Mouse (Mus musculus) left cerebral cortex, postnatal 14 days (tissue): ENCODE measurements at regions not wholly inside any gene's neighbourhood (a gene's known extent, or its start where the extent isn't known, plus 50 kb on each side); places are given as distances from the start of the nearest gene placed in this dataset.

ENCODE experiments used
- DNase-seq, 2 experiments: peaks; one replicate each; pipeline ENCODE4 v3.0.0; 2021 to 2022; ENCODE audit warnings: low spot score in 2 of 2, mixed read lengths in 1 of 2
- intact Hi-C: fragments of 180-260 bp; cut with DNase I; formaldehyde crosslinking; loops from one replicate; pipeline ENCODE4 v1.15.1; 2025

DNA sequence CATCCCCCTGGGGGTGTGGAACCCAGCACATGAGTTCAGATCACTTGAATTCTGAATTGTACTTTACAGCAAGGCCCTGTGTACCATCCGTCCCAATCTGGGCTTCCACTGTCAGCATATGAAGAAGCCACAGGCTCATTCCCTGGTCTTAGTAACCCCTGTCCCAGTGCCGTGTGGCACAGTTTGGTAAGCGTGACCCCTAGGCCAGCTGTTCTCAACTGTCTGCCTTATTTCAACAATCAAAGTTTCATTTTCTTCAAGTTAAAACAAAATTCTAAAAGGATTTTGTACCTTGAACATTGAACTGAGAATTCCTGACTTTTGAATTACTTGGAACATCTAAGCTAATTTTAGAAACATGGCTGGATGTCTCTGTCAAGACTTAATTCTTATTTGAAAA, 174.6 kb downstream of the Nrip1 start:
- intact Hi-C loops: no loop called here
- no peak for DNase-seq

DNA sequence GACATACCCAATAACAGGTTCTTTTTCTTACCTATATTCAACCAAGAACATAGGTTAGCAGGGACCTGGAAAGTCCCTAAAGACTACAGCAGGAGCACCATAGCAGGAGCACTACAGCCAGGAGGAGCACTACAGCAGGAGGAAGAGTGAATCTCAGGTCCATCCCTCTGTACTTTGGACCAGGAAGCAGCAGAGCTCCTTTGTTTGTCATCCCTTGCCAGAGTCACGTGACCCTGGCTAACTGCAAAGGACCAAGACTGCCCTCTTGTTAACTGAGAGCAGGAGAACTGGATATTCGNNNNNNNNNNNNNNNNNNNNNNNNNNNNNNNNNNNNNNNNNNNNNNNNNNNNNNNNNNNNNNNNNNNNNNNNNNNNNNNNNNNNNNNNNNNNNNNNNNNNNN, 172.2 kb upstream of the Samsn1 start:
- intact Hi-C loops: no loop called here
- no peak for DNase-seq

DNA sequence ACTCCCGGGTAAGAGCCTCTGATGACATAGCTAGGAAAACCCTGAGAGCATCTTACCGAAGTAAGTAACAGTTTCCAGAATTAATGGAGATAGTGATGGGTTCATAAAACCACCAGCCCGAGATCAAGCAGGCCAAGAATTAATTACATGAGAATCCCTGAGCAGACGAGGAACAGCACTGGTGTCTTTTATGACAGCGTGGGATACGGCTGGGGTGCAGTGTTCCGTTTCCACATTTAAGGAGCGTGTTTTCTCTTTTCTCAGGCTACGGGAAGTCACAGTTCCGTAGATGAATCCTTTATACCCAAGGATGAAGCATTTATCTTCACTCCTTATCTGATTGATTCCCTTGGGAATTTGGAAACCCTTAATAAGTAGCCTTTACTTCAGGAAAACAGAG, 169.1 kb upstream of the Samsn1 start:
- intact Hi-C loops: no loop called here
- no peak for DNase-seq

DNA sequence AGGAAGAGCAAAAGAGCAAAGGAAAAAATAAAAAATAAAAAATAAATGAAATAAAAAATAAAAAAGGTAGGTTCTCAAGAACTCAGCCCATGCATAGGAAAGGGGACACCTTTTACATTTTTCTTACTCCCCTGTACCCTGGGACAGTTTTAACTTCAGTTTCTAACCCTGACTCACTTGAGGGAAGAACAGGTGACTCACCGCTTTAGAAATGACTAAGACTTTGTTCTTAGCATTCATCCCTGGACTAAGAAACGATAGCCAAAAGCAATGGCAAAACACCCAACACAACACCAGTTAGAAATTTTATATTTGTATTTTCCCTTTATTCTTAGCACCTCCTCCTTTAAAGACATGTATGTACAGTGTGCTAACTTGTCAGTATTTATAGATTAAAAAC, 161.5 kb upstream of the Samsn1 start:
- DNase-seq: no peak
- intact Hi-C loops: loop anchor here (10.0 kb wide), 2 partner anchors 389 to 509 kb away; no protein-coding TSS in a partner anchor

DNA sequence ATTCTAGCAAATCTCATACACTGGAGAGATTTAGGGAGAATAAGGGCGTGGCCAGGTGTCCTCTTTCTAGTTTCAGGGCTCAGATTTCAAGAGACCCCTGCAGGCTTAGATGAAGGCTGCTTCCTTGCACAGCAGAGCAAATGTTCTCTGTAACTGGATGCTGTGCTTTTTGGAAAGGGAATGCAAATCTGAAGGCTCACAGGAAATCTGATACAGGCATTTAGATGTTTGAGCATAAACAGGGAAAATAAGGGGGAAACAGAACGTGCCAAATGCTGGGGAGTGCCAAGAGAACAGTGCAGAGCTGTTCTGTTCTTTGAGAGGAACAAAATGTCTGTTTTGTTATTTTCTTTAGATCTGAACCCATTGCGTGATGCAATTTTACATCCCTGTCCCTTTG, 161.0 kb upstream of the Samsn1 start:
- no peak for DNase-seq
- intact Hi-C loops: loop anchor here (10.0 kb wide), 2 partner anchors 388 to 508 kb away; no protein-coding TSS in a partner anchor

DNA sequence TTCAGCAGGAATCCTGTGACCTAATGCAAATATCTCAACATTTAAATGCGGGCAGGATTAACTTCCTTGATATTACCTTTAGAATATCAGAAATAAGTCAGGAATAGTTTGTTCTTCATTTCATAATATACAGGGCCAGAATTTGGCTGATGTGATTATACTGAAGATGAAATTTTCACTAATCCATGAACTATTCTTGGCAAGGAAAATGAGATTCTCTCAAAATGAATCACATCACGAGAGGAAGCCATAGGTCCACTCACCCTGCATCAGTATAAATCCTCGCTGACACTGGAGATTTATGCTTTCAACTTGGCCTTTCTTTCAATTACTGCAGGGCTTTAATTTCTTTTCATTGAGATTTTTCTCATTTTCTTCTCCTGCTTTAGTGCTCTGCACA, 159.5 kb upstream of the Samsn1 start:
- intact Hi-C loops: loop anchor here (10.0 kb wide), 2 partner anchors 387 to 507 kb away; no protein-coding TSS in a partner anchor
- no peak for DNase-seq

DNA sequence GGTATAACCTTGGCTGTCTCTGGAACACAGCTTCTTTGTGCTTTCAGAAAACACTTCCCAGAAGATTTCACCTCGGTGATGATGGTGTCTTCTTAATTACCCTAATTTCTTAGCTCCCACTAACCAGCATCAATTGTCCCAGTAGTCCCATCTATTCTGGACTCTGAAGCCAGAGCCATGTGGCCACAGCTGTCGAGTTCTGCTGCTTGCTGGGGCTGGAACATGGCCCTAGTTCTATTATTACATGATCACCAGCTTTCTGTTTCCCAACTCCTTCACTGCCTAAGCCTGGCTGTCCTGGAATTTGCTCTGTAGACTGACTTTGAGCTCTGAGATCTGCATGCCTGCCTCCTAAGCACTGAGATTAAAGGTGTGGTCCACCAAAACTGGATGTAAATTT, 145.6 kb upstream of the Samsn1 start:
- intact Hi-C loops: no loop called here
- no peak for DNase-seq

DNA sequence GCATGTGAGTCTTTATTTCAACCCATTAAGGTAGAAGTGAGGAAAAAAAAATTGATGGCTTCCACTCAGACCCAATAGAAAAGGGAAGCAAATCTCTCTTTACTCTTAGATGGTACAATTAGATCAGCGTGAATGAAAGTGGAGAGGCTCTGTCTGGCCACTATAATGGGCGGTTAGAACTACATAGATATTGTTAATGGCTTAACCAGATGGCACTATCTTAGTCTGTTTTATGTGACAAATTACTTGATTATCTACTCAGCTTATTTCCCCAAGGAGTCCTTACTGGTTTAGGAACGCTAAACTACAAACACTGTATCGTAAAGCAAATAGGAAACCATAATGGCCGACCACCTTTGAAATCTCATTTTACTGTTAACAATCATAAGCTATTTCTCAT, 138.8 kb upstream of the Samsn1 start:
- intact Hi-C loops: no loop called here

DNA sequence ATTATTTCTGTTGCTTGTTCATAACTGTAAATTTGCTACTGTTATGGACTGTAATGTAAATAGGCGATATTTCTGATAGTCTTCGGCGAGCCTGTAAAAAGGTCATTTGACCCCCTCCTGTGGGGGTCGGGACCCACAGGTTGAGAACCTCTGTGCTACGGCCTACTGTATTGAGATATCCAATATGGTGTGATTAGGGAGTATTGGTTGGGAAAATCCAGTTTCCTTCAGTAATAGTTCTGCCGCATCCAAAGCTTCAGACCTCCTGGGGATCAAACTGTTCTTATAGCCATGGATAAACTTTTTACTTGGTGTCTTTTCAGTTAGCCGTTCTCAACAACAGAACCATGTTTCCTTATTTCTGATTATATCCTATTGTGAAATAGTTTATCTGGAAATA, 136.5 kb upstream of the Samsn1 start:
- no peak for DNase-seq
- intact Hi-C loops: no loop called here

More for the DNA sequence above, 138.8 kb upstream of the Samsn1 start:
- no peak for DNase-seq

DNA sequence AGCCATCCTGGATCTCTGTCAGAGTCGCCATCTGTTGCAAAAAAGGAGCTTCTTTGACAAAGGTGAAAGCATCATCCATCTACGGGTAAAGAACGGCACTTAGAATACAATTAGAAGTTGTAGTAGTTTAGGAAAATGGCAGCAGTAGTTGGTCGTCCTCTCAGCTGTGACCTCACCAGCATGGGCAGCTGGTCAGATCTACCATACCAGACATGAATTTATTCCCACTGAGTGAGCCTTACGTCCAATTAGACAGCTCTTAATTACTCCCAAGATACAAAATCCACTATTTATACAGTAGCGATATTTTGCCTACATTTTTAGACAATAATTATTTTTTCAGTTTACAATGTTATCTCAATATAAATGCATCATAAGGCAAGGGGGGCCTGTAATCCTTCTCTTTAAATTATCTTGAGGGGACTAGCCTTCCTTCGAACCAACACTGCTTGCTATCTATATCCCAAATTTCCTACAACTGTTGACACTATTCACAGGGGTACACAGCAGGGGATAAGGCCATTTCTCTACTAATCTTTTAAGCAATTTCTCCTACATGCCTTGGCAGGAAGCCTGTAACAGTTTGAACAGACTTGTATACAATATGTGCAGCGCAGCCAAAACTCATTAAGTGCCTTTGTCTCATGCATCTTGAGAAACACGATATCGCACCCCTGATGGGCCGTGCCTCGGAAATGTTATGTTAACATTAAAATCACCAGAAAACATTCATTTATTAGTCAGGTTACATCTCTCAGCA, 131.9 kb upstream of the Samsn1 start:
- intact Hi-C loops: no loop called here
- no peak for DNase-seq

DNA sequence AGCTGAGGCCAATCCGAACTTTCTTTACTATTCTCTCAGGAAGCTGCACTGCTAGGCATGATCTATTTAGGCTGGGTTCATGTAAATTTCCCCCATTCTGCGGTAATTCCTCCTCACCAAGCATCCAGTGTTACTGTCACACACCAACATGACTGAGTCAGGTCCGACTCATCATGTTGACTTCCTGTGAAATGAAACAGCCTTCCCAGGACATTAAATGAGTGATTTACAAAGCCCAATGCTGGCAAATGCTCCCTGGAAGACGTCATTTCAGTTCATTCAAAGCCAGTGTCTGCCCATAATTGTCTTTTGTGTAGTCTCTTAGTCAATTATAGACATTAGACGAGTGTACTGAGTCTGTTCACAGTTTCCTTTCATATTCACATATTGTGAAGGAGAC, 127.5 kb upstream of the Samsn1 start:
- intact Hi-C loops: no loop called here

DNA sequence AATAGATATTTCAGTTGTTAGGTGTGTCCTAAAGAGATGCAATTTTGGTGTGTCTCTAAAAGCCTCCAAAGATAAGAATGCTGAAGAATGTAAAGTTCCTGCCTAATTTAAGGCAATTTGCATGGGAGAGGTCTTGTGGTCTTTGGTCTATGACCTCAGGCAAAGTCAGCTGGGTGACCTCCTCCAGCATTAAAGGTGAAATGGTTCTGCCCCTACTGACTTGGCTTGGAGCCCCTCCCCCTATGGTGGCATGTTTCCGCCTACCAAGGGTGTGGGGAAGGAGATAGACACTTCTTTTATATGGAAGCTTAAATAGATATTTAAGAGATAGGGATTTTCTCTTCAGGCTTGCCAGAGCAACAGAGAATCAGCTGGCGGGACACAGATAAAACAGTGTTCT, 111.8 kb upstream of the Samsn1 start:
- DNase-seq: no peak
- intact Hi-C loops: no loop called here

More for the DNA sequence above, 127.5 kb upstream of the Samsn1 start:
- DNase-seq: no peak

DNA sequence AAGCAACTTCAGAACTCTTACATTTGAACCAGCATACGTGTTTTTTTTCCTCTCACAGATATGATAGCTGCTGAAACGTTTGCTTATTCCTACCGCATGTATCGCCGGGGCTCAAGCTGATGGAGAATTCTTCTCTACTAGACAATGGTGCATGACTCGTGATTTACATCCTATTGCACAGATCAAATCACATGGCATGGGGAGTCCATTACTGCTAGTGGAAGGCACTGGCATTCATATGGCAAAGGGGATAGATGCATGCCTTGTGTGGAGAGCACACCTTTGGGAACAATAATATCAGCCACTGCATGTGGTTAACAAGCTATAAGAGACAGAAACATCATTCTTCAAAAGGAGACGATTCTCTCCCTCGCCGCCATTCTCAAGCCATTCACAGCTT, 108.4 kb upstream of the Samsn1 start:
- intact Hi-C loops: no loop called here
- no peak for DNase-seq

DNA sequence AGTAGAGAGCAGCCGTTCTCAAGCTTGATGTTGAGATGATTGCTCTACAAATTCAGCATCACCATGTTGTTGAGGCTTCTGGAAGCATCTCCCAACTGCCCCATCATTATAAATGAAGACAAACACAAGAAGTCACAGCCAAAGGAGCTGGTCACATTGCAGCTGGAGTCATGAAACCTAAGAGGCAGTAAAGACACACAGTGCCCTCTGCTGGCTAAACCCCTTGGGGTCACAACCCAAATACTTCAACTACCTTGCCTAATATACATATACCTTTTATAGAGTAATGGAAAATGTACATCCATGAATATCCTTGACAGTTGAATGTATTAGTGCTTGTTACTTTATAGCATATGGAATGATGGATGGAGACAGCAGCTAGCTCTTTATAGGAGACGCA, 107.9 kb upstream of the Samsn1 start:
- intact Hi-C loops: no loop called here
- peak in 1 of 2 experiments; percentile 8 for DNase-seq

DNA sequence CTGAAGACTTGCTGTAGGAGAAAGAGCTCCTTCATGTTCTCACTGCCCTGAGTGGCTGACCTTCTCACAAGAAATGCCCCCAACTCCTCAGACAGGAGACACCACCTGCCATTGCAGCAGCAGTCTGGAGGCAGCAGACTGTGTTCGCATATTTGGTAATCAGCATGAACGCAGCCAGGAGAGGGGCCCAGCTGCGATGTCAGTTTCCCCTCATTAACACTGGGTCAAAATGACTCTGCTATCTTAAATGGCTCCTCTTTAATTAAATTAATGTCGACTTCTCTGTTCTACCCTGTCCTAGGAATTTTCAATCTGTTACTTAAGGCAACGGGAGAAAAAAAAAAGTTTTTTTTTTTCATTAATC, 100.9 kb upstream of the Samsn1 start:
- DNase-seq: no peak
- intact Hi-C loops: no loop called here

DNA sequence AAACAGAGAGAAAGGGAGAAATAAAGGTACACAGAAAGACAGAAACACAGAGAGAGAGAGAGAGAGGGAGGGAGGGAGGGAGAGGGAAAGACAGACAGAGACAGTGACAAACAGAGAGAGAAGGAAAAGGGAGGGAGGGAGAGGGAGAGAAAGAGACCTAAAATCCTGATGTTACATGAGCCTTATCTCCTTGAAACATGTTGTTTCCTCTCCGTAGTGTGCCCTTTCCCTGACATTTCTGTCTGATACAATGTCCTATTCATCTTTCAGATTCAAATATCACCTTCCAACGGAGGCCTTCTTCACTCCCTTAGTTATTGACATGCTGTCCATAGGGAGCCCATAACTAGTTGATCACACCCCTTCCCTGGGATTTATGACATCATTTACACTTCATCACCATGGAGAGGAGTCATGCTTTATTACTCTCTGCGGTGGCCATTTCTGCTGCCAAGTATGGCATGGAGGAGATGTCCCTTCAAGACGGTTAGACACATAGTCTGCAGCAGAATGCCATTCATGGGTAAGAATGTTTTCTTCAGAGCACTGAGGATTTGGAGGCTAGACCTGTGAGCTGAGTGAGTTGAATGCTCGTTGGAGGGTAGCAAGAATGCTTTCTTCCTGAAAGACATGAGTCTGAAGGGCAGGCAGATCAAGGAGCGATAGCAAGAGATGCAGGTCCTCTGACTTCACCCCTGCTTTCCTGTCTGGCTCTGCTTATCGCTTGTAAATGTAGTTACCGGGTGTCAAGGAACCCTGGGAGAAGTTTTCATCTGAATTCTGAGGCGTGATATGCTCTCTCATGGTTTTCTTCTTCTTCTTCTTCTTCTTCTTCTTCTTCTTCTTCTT, 100.3 kb upstream of the Samsn1 start:
- DNase-seq: no peak
- intact Hi-C loops: no loop called here

DNA sequence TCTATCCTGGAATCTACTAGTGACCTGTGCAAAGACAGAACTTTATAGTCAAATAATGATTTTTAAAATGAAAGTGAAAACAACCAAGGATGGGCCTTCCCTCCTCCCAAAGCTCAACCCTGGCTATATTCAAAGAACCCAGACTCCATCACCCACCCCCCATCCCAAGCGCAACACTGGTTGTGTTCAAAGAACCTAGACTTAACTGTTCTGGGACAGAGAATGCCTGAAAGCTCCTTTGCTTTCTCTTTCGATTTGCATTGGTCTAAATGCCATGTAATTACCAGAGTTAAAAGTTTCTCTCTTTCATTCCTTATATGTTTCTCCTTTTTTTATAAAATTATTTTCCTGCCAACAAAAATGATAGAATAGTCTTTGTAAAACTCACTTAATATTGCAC, 98.6 kb upstream of the Samsn1 start:
- intact Hi-C loops: no loop called here

DNA sequence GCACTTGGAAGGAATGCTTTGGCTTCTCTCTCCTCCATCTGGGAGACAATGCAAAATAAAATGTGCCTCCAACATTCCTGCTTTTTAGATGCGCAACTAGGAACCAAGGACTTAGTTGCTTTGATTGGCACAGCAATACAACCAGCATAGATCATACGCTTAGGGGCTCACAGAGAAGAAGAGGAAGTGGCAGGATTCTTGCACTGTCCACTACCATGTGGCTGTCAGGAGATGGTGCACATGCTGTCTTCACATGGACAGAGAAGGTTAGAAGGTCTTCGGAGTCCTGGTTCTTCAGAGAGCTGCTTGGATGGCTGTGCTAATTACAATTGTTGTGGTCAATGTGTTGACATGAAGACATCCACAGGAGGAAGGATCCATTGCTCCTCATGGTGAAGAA, 88.3 kb upstream of the Samsn1 start:
- intact Hi-C loops: no loop called here
- no peak for DNase-seq

More for the DNA sequence above, 98.6 kb upstream of the Samsn1 start:
- no peak for DNase-seq

DNA sequence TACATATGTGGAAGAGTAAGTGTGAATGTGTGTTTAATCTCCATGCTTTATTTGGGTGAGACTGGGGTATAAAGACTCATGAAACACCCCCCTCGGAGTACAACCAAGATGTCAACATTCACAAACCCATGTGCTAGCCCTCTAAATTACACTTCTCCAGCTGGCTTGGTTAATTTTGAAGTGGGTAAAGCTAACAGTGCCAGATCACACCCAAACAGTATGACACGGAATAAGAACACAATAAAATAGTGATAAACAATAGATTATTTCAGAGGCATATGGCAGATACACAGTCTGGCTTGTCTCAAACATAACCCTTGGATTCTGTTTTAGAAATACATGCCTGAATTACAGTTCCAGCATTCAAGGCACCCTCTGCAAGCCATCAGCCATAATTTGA, 86.4 kb upstream of the Samsn1 start:
- DNase-seq: no peak
- intact Hi-C loops: no loop called here

DNA sequence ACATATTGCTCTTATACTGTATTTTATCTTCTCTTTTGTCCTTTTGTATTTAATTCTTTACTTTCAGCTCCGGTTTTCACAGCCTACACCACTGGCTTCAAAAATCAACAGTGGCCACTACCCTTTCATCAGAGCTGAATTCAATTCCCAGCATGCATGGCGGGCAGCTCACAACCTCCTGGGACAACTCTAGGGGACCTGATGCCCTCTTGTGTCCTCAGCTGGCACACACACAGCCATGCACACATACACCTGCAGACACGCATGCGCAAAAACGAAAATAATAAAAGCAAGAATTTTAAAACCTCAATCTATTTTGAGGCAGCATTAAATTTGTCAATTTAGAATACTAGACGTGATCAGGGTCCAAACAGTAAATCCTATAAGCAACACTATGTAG, 82.6 kb upstream of the Samsn1 start:
- no peak for DNase-seq
- intact Hi-C loops: no loop called here

DNA sequence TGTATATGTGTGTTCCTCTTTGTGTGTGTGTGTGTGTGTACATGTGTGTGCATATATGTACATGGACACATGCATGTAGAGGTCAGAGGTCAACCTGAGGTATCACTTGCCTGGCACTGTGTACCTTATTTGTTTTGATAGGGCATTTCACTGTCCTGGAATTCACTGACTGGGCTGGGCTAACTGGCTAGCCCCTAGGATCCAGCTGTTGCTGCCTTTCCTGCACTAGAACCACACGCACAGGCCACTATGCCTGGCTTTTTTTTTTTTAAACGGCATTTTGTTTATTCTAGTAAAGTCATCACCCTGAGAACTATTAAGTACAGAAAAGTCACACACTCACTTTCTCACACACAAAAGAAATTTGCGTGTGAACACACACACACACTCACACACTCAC, 79.7 kb upstream of the Samsn1 start:
- intact Hi-C loops: no loop called here
- no peak for DNase-seq
